Mouse (Mus musculus) layer of hippocampus, adult 9-10 months (tissue): ENCODE measurements around the gene Coq4.

Source experiments
- DNase-seq: peaks from one replicate; pipeline ENCODE4 v3.0.0; 2022; ENCODE audit warnings: low spot score

Gene Coq4

DNA sequence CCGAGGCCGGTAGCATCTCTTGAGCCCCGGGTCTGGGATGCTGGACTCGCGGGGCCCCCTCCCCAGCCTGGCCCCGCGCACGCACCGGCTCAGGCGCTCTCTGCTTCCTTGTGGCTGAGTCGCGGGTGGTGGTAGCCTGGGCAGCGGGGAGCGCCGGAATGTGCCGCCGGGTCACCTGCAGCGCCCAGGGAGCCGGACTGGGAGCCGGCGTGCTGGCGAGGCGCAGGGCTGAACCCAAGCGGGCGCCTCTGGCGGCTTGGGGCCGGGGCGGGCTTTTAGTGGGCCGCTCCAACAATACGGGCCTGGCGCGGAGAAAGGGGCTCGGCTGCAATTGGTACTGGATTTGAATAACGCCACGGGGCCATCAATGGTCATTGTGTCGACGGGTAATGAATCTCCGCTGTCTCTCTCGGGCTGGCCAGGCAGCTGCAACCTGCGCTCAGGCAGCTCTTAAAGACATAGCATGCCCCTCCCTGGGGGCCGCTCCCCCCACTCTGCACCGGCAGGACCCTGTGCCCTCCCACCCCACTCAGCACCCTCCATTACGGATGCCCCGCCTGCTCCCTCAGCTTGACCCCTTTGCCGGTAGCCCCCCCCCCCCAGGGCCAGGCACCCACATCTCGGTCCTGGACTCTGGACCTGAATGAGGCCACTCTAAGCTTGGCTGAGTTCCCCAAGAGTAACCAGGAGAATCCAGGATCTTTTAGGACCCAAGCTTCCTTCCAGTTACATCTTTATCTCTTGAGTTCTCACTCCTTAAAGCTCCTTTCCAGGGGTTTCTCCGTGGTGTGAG, 59.0 kb downstream of the Coq4 start:
- no peak for DNase-seq

DNA sequence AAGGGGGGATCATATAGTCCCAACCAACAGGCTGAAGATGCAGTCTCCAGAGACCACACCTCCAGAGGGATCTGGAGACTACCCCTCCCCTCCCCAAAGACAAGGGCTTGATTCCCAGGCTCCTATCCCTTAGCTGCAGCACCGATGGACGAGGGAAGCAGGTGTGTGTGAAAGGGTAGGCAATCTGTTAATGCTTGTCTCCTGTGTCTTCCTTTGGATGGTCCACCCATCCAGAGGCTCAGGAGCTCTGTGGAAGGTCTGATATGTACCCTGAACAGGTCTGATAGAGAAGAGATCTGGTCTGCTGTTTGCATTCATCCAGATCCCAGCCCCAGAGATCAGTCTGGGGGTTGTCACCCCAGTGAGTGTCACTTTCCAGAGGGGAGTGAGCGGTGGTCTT, 59.6 kb downstream of the Coq4 start:
- DNase-seq = no peak
